In the genomic region with DNA sequence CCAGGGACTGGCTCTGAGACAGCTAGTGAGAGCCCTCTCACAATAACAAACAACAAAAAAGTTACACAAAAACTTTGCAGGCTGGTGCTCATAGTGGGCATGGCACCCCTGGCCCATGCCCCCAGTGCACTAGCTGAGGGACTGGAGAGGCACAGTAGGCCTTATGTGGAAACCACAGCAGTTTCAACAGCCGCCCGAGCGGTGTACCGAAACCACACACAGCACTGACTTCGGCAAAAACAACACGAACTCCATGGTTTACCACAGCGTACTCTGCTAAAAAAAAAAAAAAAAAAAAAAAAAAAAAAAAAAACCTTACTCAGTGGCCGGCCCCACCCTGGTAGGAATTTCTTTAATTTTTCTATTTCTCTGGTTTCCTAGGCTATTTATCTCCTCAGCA, we compare ENCODE assay signal across 14 mouse cellular contexts. TPM values are rescaled to one million over a fixed set of nuclear protein-coding genes. Genes with fewer than 3 reads are reported as not detected.
DNase-seq lines count a peak whose midpoint lies in the region; ATAC-seq and TF ChIP-seq lines count a peak whose summit lies in the region.
"Had no signal": no experiment of that assay in that cellular context is flagged by ENCODE, and none has a peak within 500 bp of the region (broad histone marks: within the 10 kb centered on the region; RNA-seq: fewer than 3 reads in every experiment).

No protein-coding gene starts in this region.

- H3K27ac ChIP-seq in lung, postnatal 0 days (ENCODE audit: low read length) = no peak overlapping the region
- no peak overlapping the region for H3K27ac ChIP-seq in midbrain, postnatal 0 days (ENCODE audit: low read depth, low read length)
- H3K27ac ChIP-seq: hindbrain, embryonic 12.5 days; midbrain, embryonic 13.5 days had no signal

- peak; percentile 37 for DNase-seq in lung, postnatal 10 days
- DNase-seq in lung, postnatal 0 days (ENCODE audit: low spot score) = no peak
- peak; percentile 71 for DNase-seq in thymus, postnatal 4 days
- DNase-seq in midbrain, postnatal 0 days (ENCODE audit: low spot score) = no peak
- DNase-seq in right cerebral cortex, postnatal 36 days (ENCODE audit: low spot score in 2 of 2) = no peak
- DNase-seq in cerebellum, postnatal 4 days (ENCODE audit: low spot score in 2 of 2) = no peak
- DNase-seq: adrenal gland, adult 8-10 months; cerebellum, postnatal 36 days; kidney, postnatal 36 days had no signal

- TF ChIP-seq EP300 in lung, postnatal 0 days (IDR thresholded peaks at IDR 0.05) = no peak

- no peak overlapping the region for H3K4me3 ChIP-seq in lung, postnatal 0 days (ENCODE audit: low read depth, low read length)
- H3K4me3 ChIP-seq in midbrain, postnatal 0 days (ENCODE audit: low read depth, low read length) = no peak overlapping the region
- H3K4me3 ChIP-seq: hindbrain, embryonic 12.5 days; midbrain, embryonic 13.5 days had no signal

- TF ChIP-seq CTCF in lung, postnatal 0 days (IDR thresholded peaks at IDR 0.05) = no peak
- no peak for TF ChIP-seq CTCF in midbrain, postnatal 0 days (IDR thresholded peaks at IDR 0.05)

- H3K4me2 ChIP-seq in lung, postnatal 0 days (replicated peaks; ENCODE audit: low read depth, low read length) = no peak overlapping the region
- H3K4me2 ChIP-seq in midbrain, postnatal 0 days (ENCODE audit: low read depth, low read length, poor library complexity, severe bottlenecking) = no peak overlapping the region
- H3K4me2 ChIP-seq: hindbrain, embryonic 12.5 days; midbrain, embryonic 13.5 days had no signal

- ATAC-seq in lung, postnatal 0 days = no peak; the same call in 1 of the 2 replicates
- peak; percentile 57 to 71 for ATAC-seq in hematopoietic stem cell, adult 5-6 weeks (replicated peaks in 1 of 2; ENCODE audit: insufficient read depth in 1 of 2, low FRiP score in 2 of 2, low TSS enrichment in 1 of 2, low read depth in 1 of 2, poor library complexity in 2 of 2, severe bottlenecking in 2 of 2)
- peak; percentile 60 for ATAC-seq in neutrophil, adult 5-6 weeks (ENCODE audit: extremely low read depth, insufficient number of reproducible peaks, low FRiP score, poor library complexity, severe bottlenecking)
- ATAC-seq in midbrain, postnatal 0 days (ENCODE audit: low FRiP score) = no peak
- ATAC-seq: forebrain, embryonic 14.5 days; midbrain, embryonic 13.5 days had no signal

- H3K9me3 ChIP-seq in lung, postnatal 0 days (ENCODE audit: low read length) = no peaks in the 10 kb centered on the region
- no peaks in the 10 kb centered on the region for H3K9me3 ChIP-seq in midbrain, postnatal 0 days (ENCODE audit: low read length)
- H3K9me3 ChIP-seq: hindbrain, embryonic 12.5 days; midbrain, embryonic 13.5 days had no signal

- 78% methylated on average over 8 of the region's 8 CpGs for WGBS in lung, postnatal 0 days
- WGBS in midbrain, postnatal 0 days = 93% methylated on average over 8 of the region's 8 CpGs

- no peaks in the 10 kb centered on the region for H3K27me3 ChIP-seq in lung, postnatal 0 days (replicated peaks; ENCODE audit: insufficient read depth, low read length)
- H3K27me3 ChIP-seq in midbrain, postnatal 0 days (ENCODE audit: insufficient read depth, low read length) = no peaks in the 10 kb centered on the region
- H3K27me3 ChIP-seq: hindbrain, embryonic 12.5 days; midbrain, embryonic 13.5 days had no signal

- no peak overlapping the region for H3K9ac ChIP-seq in lung, postnatal 0 days (replicated peaks; ENCODE audit: low read depth)
- no peak overlapping the region for H3K9ac ChIP-seq in midbrain, postnatal 0 days (replicated peaks; ENCODE audit: low read length, poor library complexity, severe bottlenecking)
- H3K9ac ChIP-seq: hindbrain, embryonic 12.5 days; midbrain, embryonic 13.5 days had no signal

- H3K4me1 ChIP-seq in lung, postnatal 0 days (ENCODE audit: insufficient read depth, low read depth, low read length) = 0 out of 2 replicates have a peak, but pooled peaks cover 3% of the 10 kb centered on the region
- no peaks in the 10 kb centered on the region for H3K4me1 ChIP-seq in midbrain, postnatal 0 days (ENCODE audit: insufficient read depth, low read length)
- H3K4me1 ChIP-seq: hindbrain, embryonic 12.5 days; midbrain, embryonic 13.5 days had no signal

- no peaks in the 10 kb centered on the region for H3K36me3 ChIP-seq in lung, postnatal 0 days (ENCODE audit: insufficient read depth, low read length)
- H3K36me3 ChIP-seq in midbrain, postnatal 0 days (ENCODE audit: insufficient read depth, low read length) = peaks cover 37% of the 10 kb centered on the region

RNA-seq across cellular contexts. Expression of gene Klf2, which starts 31.9 kb away (rescaled TPM):
- polyA plus RNA-seq in lung, postnatal 0 days (2015; fragmentation: Nextera tagmentation; extraction: Ambion mirVana) = 65.3 and 74.1 TPM in 2 replicates
- 9.4 and 17.1 TPM in 2 replicates for total RNA-seq in hematopoietic stem cell, adult 5-6 weeks (2017)
- 428 and 461 TPM in 2 replicates for total RNA-seq in neutrophil, adult 5-6 weeks (2017)
- total RNA-seq in midbrain, postnatal 0 days (2014; rRNA removed) = 5.3 and 7.8 TPM in 2 replicates
- polyA plus RNA-seq in midbrain, postnatal 0 days (2015; fragmentation: Nextera tagmentation; extraction: Ambion mirVana) = 9.8 and 10.5 TPM in 2 replicates

RNA-seq across cellular contexts. Expression of gene Gm10282, which starts 45.7 kb away (rescaled TPM):
- polyA plus RNA-seq in lung, postnatal 0 days (2015; fragmentation: Nextera tagmentation; extraction: Ambion mirVana) = 5.7 and 6.1 TPM in 2 replicates
- 35.8 and 41.2 TPM in 2 replicates for total RNA-seq in hematopoietic stem cell, adult 5-6 weeks (2017)
- total RNA-seq in neutrophil, adult 5-6 weeks (2017) = 5.0 and 9.7 TPM in 2 replicates
- 2.4 and 3.9 TPM in 2 replicates for total RNA-seq in midbrain, postnatal 0 days (2014; rRNA removed)
- 9.0 and 10.2 TPM in 2 replicates for polyA plus RNA-seq in midbrain, postnatal 0 days (2015; fragmentation: Nextera tagmentation; extraction: Ambion mirVana)

Comparison
In these comparisons a context has a peak if more than half of its experiments do, and no peak if none do; other contexts are left out.
1. DNase-seq: peak in lung, postnatal 10 days (single experiment) and thymus, postnatal 4 days (single experiment); none in lung, postnatal 0 days (single experiment), midbrain, postnatal 0 days (single experiment), right cerebral cortex, postnatal 36 days (0 of 2) and cerebellum, postnatal 4 days (0 of 2).
2. ATAC-seq: peak in hematopoietic stem cell, adult 5-6 weeks (2 of 2) and neutrophil, adult 5-6 weeks (single experiment); none in lung, postnatal 0 days (single experiment) and midbrain, postnatal 0 days (single experiment).
3. RNA of gene Klf2, which starts 31.9 kb away (total RNA-seq): 428 to 461 TPM in neutrophil, adult 5-6 weeks; 9.4 to 17.1 TPM in hematopoietic stem cell, adult 5-6 weeks and 5.3 to 7.8 TPM in midbrain, postnatal 0 days; every median in the first group is over 10 times any median in the second.